Mouse (Mus musculus) liver, adult (tissue): Measurements from ENCODE around the gene Abca8b.
A peak's percentile ranks its signal among the peaks of the same experiment; 100 is the strongest.

Experiments used
- GATA4 ChIP-seq: IDR thresholded peaks from 2 replicates; pipeline ENCODE4 v1.6.1; 2014; ENCODE audit warnings: mild to moderate bottlenecking, low read length; ENCODE audit not compliant: insufficient replicate concordance

Gene Abca8b

GRCm38 (mm10) chr11:109995624-109996023, at the start of gene Abca8b:
TSS of gene Abca8b (minus strand) at chr11:109995845.
- peak; percentile 9; the same call in 1 of the 2 replicates for TF ChIP-seq GATA4

- TF ChIP-seq GATA4 = peak; percentile 69; the same call in 1 of the 2 replicates
These were observed 42.1 kb upstream of the Abca8b start for GRCm38 (mm10) chr11:110037795-110038194.

GRCm38 (mm10) chr11:110028913-110029695, 33.5 kb upstream of the Abca8b start:
- TF ChIP-seq GATA4 = no peak

- TF ChIP-seq GATA4 = peak; percentile 47; the same call in 1 of the 2 replicates
These were observed 15.3 kb upstream of the Abca8b start for GRCm38 (mm10) chr11:110010836-110011546.

GRCm38 (mm10) chr11:109995013-109995412, 632 bp downstream of the Abca8b start:
- no peak for TF ChIP-seq GATA4

GRCm38 (mm10) chr11:109994014-109994413, 1.6 kb downstream of the Abca8b start:
- TF ChIP-seq GATA4 = no peak

- no peak for TF ChIP-seq GATA4
These were observed 4.4 kb downstream of the Abca8b start for GRCm38 (mm10) chr11:109991270-109991669.

GRCm38 (mm10) chr11:109990256-109990655, 5.4 kb downstream of the Abca8b start:
- no peak for TF ChIP-seq GATA4

GRCm38 (mm10) chr11:109988164-109988563, 7.5 kb downstream of the Abca8b start:
- TF ChIP-seq GATA4 = no peak

- no peak for TF ChIP-seq GATA4
These were observed 13.8 kb downstream of the Abca8b start for GRCm38 (mm10) chr11:109981872-109982271.

GRCm38 (mm10) chr11:109970521-109970920, 25.1 kb downstream of the Abca8b start:
- TF ChIP-seq GATA4 = peak; percentile 44; the same call in 1 of the 2 replicates

- TF ChIP-seq GATA4 = no peak
These were observed 33.9 kb downstream of the Abca8b start for GRCm38 (mm10) chr11:109961495-109962492.

- TF ChIP-seq GATA4 = no peak
These were observed 40.5 kb downstream of the Abca8b start for GRCm38 (mm10) chr11:109955185-109955584.

- no peak for TF ChIP-seq GATA4
These were observed 58.7 kb downstream of the Abca8b start for GRCm38 (mm10) chr11:109936915-109937314.

GRCm38 (mm10) chr11:109928489-109928888, 67.2 kb downstream of the Abca8b start:
- no peak for TF ChIP-seq GATA4
